ENCODE assay signal across 14 mouse cellular contexts in genomic region chr2:7055958-7056357, GRCm38 (mm10).
DNase-seq lines count a peak whose midpoint lies in the region; ATAC-seq lines count a peak whose summit lies in the region.
"Had no signal": no experiment of that assay in that cellular context is flagged by ENCODE, and none has a peak within 500 bp of the region (broad histone marks: within the 10 kb centered on the region; RNA-seq: fewer than 3 reads in every experiment).

No protein-coding gene starts in this region.

- H3K4me2 ChIP-seq in embryonic facial prominence, embryonic 14.5 days (ENCODE audit: low read depth, low read length) = no peak overlapping the region
- no peak overlapping the region for H3K4me2 ChIP-seq in hindbrain, embryonic 14.5 days (replicated peaks)
- H3K4me2 ChIP-seq in hindbrain, embryonic 16.5 days (ENCODE audit: low read length) = no peak overlapping the region
- H3K4me2 ChIP-seq in forebrain, embryonic 16.5 days (ENCODE audit: low read length) = no peak overlapping the region
- H3K4me2 ChIP-seq: hindbrain, embryonic 15.5 days had no signal

- H3K4me1 ChIP-seq in embryonic facial prominence, embryonic 14.5 days (ENCODE audit: control insufficient read depth, insufficient read depth, low read length) = 0 out of 2 replicates have a peak, but pooled peaks cover 3% of the 10 kb centered on the region
- H3K4me1 ChIP-seq in embryonic facial prominence, embryonic 10.5 days = 0 out of 2 replicates have a peak, but pooled peaks cover 4% of the 10 kb centered on the region
- 0 out of 2 replicates have a peak, but pooled peaks cover 3% of the 10 kb centered on the region for H3K4me1 ChIP-seq in hindbrain, embryonic 14.5 days (replicated peaks; ENCODE audit: control insufficient read depth, insufficient read depth, low read length)
- H3K4me1 ChIP-seq in hindbrain, embryonic 16.5 days (ENCODE audit: control insufficient read depth, insufficient read depth, low read depth, low read length) = peaks cover 3% of the 10 kb centered on the region; the same call in 1 of the 2 replicates
- peaks cover 17% of the 10 kb centered on the region for H3K4me1 ChIP-seq in forebrain, embryonic 16.5 days (replicated peaks; ENCODE audit: control insufficient read depth, insufficient read depth, low read length)
- H3K4me1 ChIP-seq: hindbrain, embryonic 15.5 days had no signal

- H3K9me3 ChIP-seq in embryonic facial prominence, embryonic 14.5 days (ENCODE audit: control insufficient read depth, low read length) = no peaks in the 10 kb centered on the region
- H3K9me3 ChIP-seq in embryonic facial prominence, embryonic 10.5 days = no peaks in the 10 kb centered on the region
- H3K9me3 ChIP-seq in hindbrain, embryonic 14.5 days (ENCODE audit: control insufficient read depth, low read length) = no peaks in the 10 kb centered on the region
- H3K9me3 ChIP-seq in hindbrain, embryonic 16.5 days (ENCODE audit: control insufficient read depth, low read length) = no peaks in the 10 kb centered on the region
- H3K9me3 ChIP-seq in forebrain, embryonic 16.5 days (ENCODE audit: control insufficient read depth, low read length) = no peaks in the 10 kb centered on the region
- H3K9me3 ChIP-seq: heart, embryonic 10.5 days; hindbrain, embryonic 15.5 days had no signal

- peak; percentile 71 for ATAC-seq in embryonic facial prominence, embryonic 14.5 days (ENCODE audit: low read depth)
- ATAC-seq in hindbrain, embryonic 14.5 days (ENCODE audit: low FRiP score) = peak; percentile 51; the same call in 1 of the 2 replicates
- ATAC-seq in hindbrain, embryonic 16.5 days = no peak
- ATAC-seq in forebrain, embryonic 16.5 days = peak; percentile 64
- ATAC-seq: activated CD4-positive, CD25-positive, alpha-beta regulatory T cell, adult 4 months had no signal

- H3K9ac ChIP-seq in embryonic facial prominence, embryonic 14.5 days (ENCODE audit: low read depth, low read length) = no peak overlapping the region
- no peak overlapping the region for H3K9ac ChIP-seq in hindbrain, embryonic 14.5 days
- H3K9ac ChIP-seq in hindbrain, embryonic 16.5 days (ENCODE audit: low read depth, low read length) = no peak overlapping the region
- H3K9ac ChIP-seq in forebrain, embryonic 16.5 days (replicated peaks; ENCODE audit: low read depth, low read length) = no peak overlapping the region
- H3K9ac ChIP-seq: hindbrain, embryonic 15.5 days had no signal

- no peak overlapping the region for H3K4me3 ChIP-seq in embryonic facial prominence, embryonic 14.5 days (ENCODE audit: low read depth, low read length)
- no peak overlapping the region for H3K4me3 ChIP-seq in embryonic facial prominence, embryonic 10.5 days
- H3K4me3 ChIP-seq in hindbrain, embryonic 14.5 days (replicated peaks; ENCODE audit: low read length) = no peak overlapping the region
- H3K4me3 ChIP-seq in hindbrain, embryonic 16.5 days (ENCODE audit: low read length) = no peak overlapping the region
- no peak overlapping the region for H3K4me3 ChIP-seq in forebrain, embryonic 16.5 days (replicated peaks; ENCODE audit: low read length)
- H3K4me3 ChIP-seq: heart, embryonic 10.5 days; hindbrain, embryonic 15.5 days; myocyte had no signal

- 48% methylated on average over 3 of the region's 3 CpGs for WGBS in embryonic facial prominence, embryonic 14.5 days
- 72% methylated on average over 3 of the region's 3 CpGs for WGBS in embryonic facial prominence, embryonic 10.5 days
- WGBS in hindbrain, embryonic 14.5 days = 46% methylated on average over 3 of the region's 3 CpGs
- WGBS in hindbrain, embryonic 16.5 days = 44% methylated on average over 3 of the region's 3 CpGs
- WGBS in forebrain, embryonic 16.5 days = 14% methylated on average over 3 of the region's 3 CpGs

- peak; percentile 70 for DNase-seq in embryonic facial prominence, embryonic 14.5 days (ENCODE audit: low spot score)
- no peak for DNase-seq in embryonic facial prominence, embryonic 10.5 days (ENCODE audit: low spot score)
- DNase-seq in hindbrain, embryonic 14.5 days (ENCODE audit: low spot score) = no peak
- DNase-seq in lung, postnatal 14 days = peak; percentile 41
- DNase-seq in embryo, embryonic 10 days (ENCODE audit: low spot score) = no peak
- no peak for DNase-seq in urinary bladder, postnatal 4 days (ENCODE audit: low spot score in 2 of 2)
- DNase-seq: cerebellum, postnatal 36 days; layer of hippocampus, adult 9-11 months had no signal

- H3K36me3 ChIP-seq in embryonic facial prominence, embryonic 14.5 days (ENCODE audit: control insufficient read depth, insufficient read depth, low read length) = no peaks in the 10 kb centered on the region
- H3K36me3 ChIP-seq in embryonic facial prominence, embryonic 10.5 days (replicated peaks) = no peaks in the 10 kb centered on the region
- no peaks in the 10 kb centered on the region for H3K36me3 ChIP-seq in hindbrain, embryonic 14.5 days (replicated peaks; ENCODE audit: control insufficient read depth, insufficient read depth)
- no peaks in the 10 kb centered on the region for H3K36me3 ChIP-seq in hindbrain, embryonic 16.5 days (ENCODE audit: control insufficient read depth, insufficient read depth, low read length)
- no peaks in the 10 kb centered on the region for H3K36me3 ChIP-seq in forebrain, embryonic 16.5 days (ENCODE audit: control insufficient read depth, insufficient read depth)
- H3K36me3 ChIP-seq: heart, embryonic 10.5 days; hindbrain, embryonic 15.5 days had no signal

- H3K27me3 ChIP-seq in embryonic facial prominence, embryonic 14.5 days (replicated peaks; ENCODE audit: control insufficient read depth, insufficient read depth, low read length) = no peaks in the 10 kb centered on the region
- no peaks in the 10 kb centered on the region for H3K27me3 ChIP-seq in embryonic facial prominence, embryonic 10.5 days (replicated peaks; ENCODE audit: low read depth, poor library complexity, severe bottlenecking)
- no peaks in the 10 kb centered on the region for H3K27me3 ChIP-seq in hindbrain, embryonic 14.5 days (ENCODE audit: control insufficient read depth, insufficient read depth, low read length)
- no peaks in the 10 kb centered on the region for H3K27me3 ChIP-seq in hindbrain, embryonic 16.5 days (replicated peaks; ENCODE audit: control insufficient read depth, insufficient read depth, low read length)
- H3K27me3 ChIP-seq in forebrain, embryonic 16.5 days (replicated peaks; ENCODE audit: control insufficient read depth, insufficient read depth, low read length) = no peaks in the 10 kb centered on the region
- H3K27me3 ChIP-seq: hindbrain, embryonic 15.5 days had no signal

- H3K27ac ChIP-seq in embryonic facial prominence, embryonic 14.5 days (replicated peaks; ENCODE audit: low read depth, low read length) = peak overlapping the region; percentile 30; the same call in 1 of the 2 replicates
- H3K27ac ChIP-seq in embryonic facial prominence, embryonic 10.5 days (replicated peaks) = no peak overlapping the region
- no peak overlapping the region for H3K27ac ChIP-seq in hindbrain, embryonic 14.5 days
- no peak overlapping the region for H3K27ac ChIP-seq in hindbrain, embryonic 16.5 days (ENCODE audit: low read depth, low read length)
- peak overlapping the region; percentile 66 for H3K27ac ChIP-seq in forebrain, embryonic 16.5 days (ENCODE audit: low read length)
- H3K27ac ChIP-seq: heart, embryonic 10.5 days; hindbrain, embryonic 15.5 days had no signal

Comparison
In these comparisons a context has a peak if more than half of its experiments do, and no peak if none do; other contexts are left out.
1. DNase-seq: peak in embryonic facial prominence, embryonic 14.5 days (single experiment) and lung, postnatal 14 days (single experiment); none in embryonic facial prominence, embryonic 10.5 days (single experiment), hindbrain, embryonic 14.5 days (single experiment), embryo, embryonic 10 days (single experiment) and urinary bladder, postnatal 4 days (0 of 2).
2. H3K27ac ChIP-seq: peak in embryonic facial prominence, embryonic 14.5 days (single experiment) and forebrain, embryonic 16.5 days (single experiment); none in embryonic facial prominence, embryonic 10.5 days (single experiment), hindbrain, embryonic 14.5 days (single experiment) and hindbrain, embryonic 16.5 days (single experiment).